Mouse (Mus musculus) C2C12 (cell line): ENCODE measurements around the gene Tcp11l2. TPM values are rescaled to one million over a fixed set of nuclear protein-coding genes. Genes with fewer than 3 reads are reported as not detected.

Experiments
- H3K27me3 ChIP-seq: one replicate; pipeline ENCODE4 v1.6.1; 2011; ENCODE audit not compliant: control insufficient read depth, insufficient read depth, insufficient read length
- H3K36me3 ChIP-seq: one replicate; pipeline ENCODE4 v1.6.1; 2011; ENCODE audit not compliant: control insufficient read depth, insufficient read depth
- H3K4me3 ChIP-seq: one replicate; pipeline ENCODE4 v1.5.1; 2011; ENCODE audit warnings: mild to moderate bottlenecking, control low read depth; ENCODE audit not compliant: poor library complexity, insufficient read depth, severe bottlenecking
- H3K79me2 ChIP-seq: one replicate; pipeline ENCODE4 v1.6.1; 2011; ENCODE audit not compliant: control insufficient read depth, insufficient read depth
- H3K79me3 ChIP-seq: one replicate; pipeline ENCODE4 v1.6.1; 2011; ENCODE audit warnings: low read depth, control low read depth
- H3ac ChIP-seq: one replicate; pipeline ENCODE3; 2011; ENCODE audit warnings: low read depth; ENCODE audit not compliant: control insufficient read depth, insufficient read length
- CEBPB ChIP-seq: IDR thresholded peaks from one replicate; pipeline ENCODE4 v1.6.1; 2011; ENCODE audit warnings: low read depth, mild to moderate bottlenecking, control low read depth, moderate library complexity
- CTCF ChIP-seq: IDR thresholded peaks from one replicate; pipeline ENCODE4 v1.5.1; 2011; ENCODE audit not compliant: control insufficient read depth, insufficient read depth, insufficient read length
- FOSL1 ChIP-seq: IDR thresholded peaks from one replicate; pipeline ENCODE4 v1.8.0; 2011; ENCODE audit warnings: mild to moderate bottlenecking, low read length; ENCODE audit not compliant: poor library complexity, insufficient read depth, severe bottlenecking
- MAX ChIP-seq: IDR thresholded peaks from one replicate; pipeline ENCODE4 v1.6.1; 2011; ENCODE audit warnings: mild to moderate bottlenecking, control low read depth
- MYOD1 ChIP-seq: IDR thresholded peaks from one replicate; pipeline ENCODE4 v1.6.1; 2011; ENCODE audit warnings: low read depth; ENCODE audit not compliant: control insufficient read depth, insufficient read length
- MYOG ChIP-seq: IDR thresholded peaks from one replicate; pipeline ENCODE4 v1.6.1; 2011; ENCODE audit not compliant: control insufficient read depth, insufficient read length; ENCODE audit errors: extremely low read depth
- USF1 ChIP-seq: IDR thresholded peaks from one replicate; pipeline ENCODE4 v1.6.1; 2011; ENCODE audit warnings: low read depth, mild to moderate bottlenecking, control low read depth, moderate library complexity
- polyA plus RNA-seq: library from polyadenylated mRNA; unstranded; fragments of >200 nt; fragmentation: generic; extraction: Trizol; gene quantifications from one replicate; pipeline ENCODE4 v1.2.1, GENCODE M21; 2012; ENCODE audit warnings: missing spikeins

Tcp11l2 gene
- polyA plus RNA-seq, 1 experiment: 0.91 TPM

DNA sequence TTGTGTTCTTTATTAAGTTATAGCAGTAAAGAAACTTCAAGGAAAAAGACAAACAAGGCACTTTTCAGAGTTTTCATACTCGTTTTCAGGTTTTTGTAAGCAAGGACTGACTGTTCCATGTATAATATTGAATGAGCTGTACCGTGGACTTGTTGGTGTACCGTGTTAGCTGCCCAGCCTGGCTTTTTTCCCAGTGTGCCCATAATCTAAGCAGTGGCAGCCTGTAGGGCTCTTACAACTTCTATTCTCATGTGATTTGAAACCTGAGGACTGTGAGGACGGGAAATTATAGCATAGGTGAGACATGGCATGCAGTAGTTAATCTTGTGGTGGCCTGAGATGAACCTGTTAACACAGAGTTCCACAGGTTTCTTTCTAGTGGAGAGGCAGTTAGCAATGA, 62.0 kb downstream of the Tcp11l2 start:
- no peaks in the 10 kb centered on the region for H3K27me3 ChIP-seq
- no peaks in the 10 kb centered on the region for H3K79me2 ChIP-seq
- no peak overlapping the region for H3ac ChIP-seq
- H3K79me3 ChIP-seq: no peaks in the 10 kb centered on the region
- TF ChIP-seq MYOG (no peak), CEBPB (no peak), MAX (no peak)
- H3K36me3 ChIP-seq: peaks cover 76% of the 10 kb centered on the region
- H3K4me3 ChIP-seq: no peak overlapping the region

DNA sequence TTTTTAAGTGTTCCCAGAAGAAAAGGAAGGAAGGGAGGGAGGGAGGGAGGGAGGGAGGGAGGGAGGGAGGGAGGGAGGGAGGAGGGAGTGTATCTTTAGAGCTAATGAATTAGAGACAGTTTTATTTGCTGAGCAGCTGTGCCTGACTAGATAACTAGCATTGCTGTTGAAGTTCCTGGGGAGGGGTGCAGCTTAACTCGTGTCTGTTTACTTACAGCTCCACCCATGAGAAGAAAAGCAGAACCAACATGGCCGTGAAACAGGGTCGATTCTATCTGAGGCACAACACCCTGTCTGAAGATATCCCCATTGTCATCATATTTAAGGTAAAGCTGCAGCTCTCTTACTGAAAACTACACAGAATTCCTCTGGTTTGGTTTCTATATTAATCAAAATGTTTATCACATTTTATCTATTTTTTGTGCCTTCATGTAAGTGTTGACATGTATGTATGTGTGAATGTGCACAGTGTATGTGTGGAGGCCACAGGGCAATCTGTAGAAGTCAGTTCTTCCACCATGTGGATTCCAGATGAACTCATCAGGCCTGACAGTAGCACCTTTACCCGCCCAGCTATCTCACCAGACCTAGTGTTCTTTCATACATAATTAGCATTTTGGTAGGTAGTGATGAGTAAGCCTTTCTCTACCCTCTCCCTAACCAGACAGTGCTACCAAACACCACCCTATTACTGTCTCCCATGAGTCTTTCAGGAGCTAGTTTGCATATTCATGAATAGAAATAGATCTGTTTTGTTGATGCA, 63.3 kb downstream of the Tcp11l2 start:
- Histone ChIP-seq H3K79me2 (no peaks in the 10 kb centered on the region), H3ac (no peak overlapping the region), H3K4me3 (no peak overlapping the region), H3K36me3 (peaks cover 63% of the 10 kb centered on the region), H3K79me3 (no peaks in the 10 kb centered on the region), H3K27me3 (no peaks in the 10 kb centered on the region)
- TF ChIP-seq MAX (no peak), FOSL1 (no peak), USF1 (no peak), CTCF (no peak), MYOD1 (no peak), CEBPB (no peak), MYOG (no peak)

DNA sequence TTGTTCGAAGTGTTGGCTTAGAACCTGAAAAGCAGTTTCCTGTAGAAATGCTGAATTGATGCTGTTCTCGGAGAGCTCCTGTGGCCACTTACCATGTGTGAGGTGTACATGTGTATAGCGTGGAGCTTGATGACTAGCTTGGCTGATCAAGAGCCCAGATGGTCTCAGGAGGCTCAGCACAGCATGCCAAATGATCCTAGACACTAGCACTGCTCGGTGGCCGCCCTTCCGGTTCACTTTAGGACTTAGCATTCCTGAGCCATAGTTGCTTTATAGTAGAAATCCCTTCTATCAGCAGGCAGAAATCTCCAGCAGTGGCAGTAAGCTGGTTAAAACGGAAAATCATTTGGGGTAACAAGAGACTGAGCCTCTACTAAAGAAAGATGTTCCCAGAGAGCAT, 64.4 kb downstream of the Tcp11l2 start:
- TF ChIP-seq MAX (no peak), CTCF (no peak), MYOD1 (no peak), FOSL1 (no peak), MYOG (no peak), CEBPB (no peak)
- no peaks in the 10 kb centered on the region for H3K79me2 ChIP-seq
- peaks cover 58% of the 10 kb centered on the region for H3K36me3 ChIP-seq
- no peak overlapping the region for H3K4me3 ChIP-seq
- no peaks in the 10 kb centered on the region for H3K79me3 ChIP-seq
- H3ac ChIP-seq: no peak overlapping the region
- no peaks in the 10 kb centered on the region for H3K27me3 ChIP-seq

DNA sequence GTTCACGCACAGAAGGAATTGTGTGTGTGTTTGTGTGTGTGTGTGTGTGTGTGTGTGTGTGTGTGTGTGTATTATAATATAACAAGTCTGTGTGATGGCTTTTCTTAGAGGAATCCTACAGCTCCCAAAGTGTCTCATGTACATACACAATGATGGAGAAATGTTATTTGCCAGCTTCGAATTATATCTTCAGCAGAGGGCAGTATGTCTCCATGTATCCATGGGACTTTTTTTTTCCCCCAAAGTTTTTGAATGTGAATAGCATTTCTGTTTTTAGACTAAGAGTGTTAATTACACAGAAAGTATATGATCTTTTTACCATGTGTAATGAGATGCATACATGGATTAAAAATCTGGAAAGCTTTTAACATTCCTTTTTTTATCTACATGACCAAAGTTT, 65.2 kb downstream of the Tcp11l2 start:
- TF ChIP-seq MYOG: no peak
- TF ChIP-seq USF1: no peak
- no peak for TF ChIP-seq MAX
- no peak for TF ChIP-seq FOSL1
- no peak for TF ChIP-seq CEBPB
- no peak for TF ChIP-seq CTCF
- no peak for TF ChIP-seq MYOD1
- no peaks in the 10 kb centered on the region for H3K27me3 ChIP-seq
- no peaks in the 10 kb centered on the region for H3K79me2 ChIP-seq
- H3K36me3 ChIP-seq: peaks cover 54% of the 10 kb centered on the region
- H3K79me3 ChIP-seq: no peaks in the 10 kb centered on the region
- H3K4me3 ChIP-seq: no peak overlapping the region
- H3ac ChIP-seq: no peak overlapping the region

DNA sequence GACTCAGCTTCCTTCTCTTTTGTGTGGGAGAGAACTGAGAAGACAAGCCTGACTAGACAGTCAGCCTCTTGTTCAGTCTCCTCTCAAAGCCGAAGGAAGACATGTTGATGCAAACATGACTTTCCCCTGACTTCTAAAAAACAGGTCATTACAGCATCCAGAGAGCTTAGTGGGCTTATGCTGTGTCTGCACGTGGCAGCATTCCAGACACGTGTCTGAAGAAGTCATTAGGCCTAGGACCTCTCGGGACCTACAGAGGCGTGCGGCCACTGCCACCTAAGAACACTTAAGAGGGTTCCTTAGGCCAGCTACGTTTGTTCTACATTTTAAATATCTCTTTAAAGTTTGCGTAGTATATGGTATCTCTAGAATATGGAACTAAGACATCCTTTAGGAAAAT, 69.5 kb downstream of the Tcp11l2 start:
- peaks cover 27% of the 10 kb centered on the region for H3K36me3 ChIP-seq
- TF ChIP-seq MAX (no peak), MYOG (no peak), CTCF (no peak), CEBPB (no peak), MYOD1 (no peak), FOSL1 (no peak), USF1 (no peak)
- H3K79me2 ChIP-seq: no peaks in the 10 kb centered on the region
- no peaks in the 10 kb centered on the region for H3K79me3 ChIP-seq
- H3ac ChIP-seq: no peak overlapping the region
- no peak overlapping the region for H3K4me3 ChIP-seq
- no peaks in the 10 kb centered on the region for H3K27me3 ChIP-seq
